Mouse (Mus musculus) cerebellum, adult 2 months (tissue): ENCODE results near the gene Rtp4.

Experiments
- CTCF ChIP-seq: fragments of 200-500 bp; IDR thresholded peaks from 2 replicates; pipeline ENCODE4 v1.5.1; 2011; ENCODE audit warnings: low read depth, mild to moderate bottlenecking, control low read depth, low read length, moderate library complexity, borderline replicate concordance; ENCODE audit not compliant: insufficient read depth
- POLR2A ChIP-seq: fragments of 200-500 bp; IDR thresholded peaks from 2 replicates; pipeline ENCODE4 v1.6.1; 2011; ENCODE audit warnings: low read length, control low read depth, borderline replicate concordance; ENCODE audit not compliant: insufficient read depth

- no peak for TF ChIP-seq CTCF
- no peak for TF ChIP-seq POLR2A
Measured at GRCm38 (mm10) chr16:23518567-23519369, 1.3 kb upstream of the Rtp4 start.
